Mouse (Mus musculus) midbrain, embryonic 16.5 days (tissue): ENCODE measurements around the gene Aldh16a1. TPM values are rescaled to one million over a fixed set of nuclear protein-coding genes. Genes with fewer than 3 reads are reported as not detected.

Experiments used
- ATAC-seq: fragments of 200-750 bp; cut with Nextera tagmentation; 2 replicates; pipeline ENCODE4 v1.8.0; 2017; ENCODE audit warnings: moderate TSS enrichment
- H3K27ac ChIP-seq: fragments of 300-500 bp; sonication (generic); 2 replicates; pipeline ENCODE4 v1.5.1; 2014; ENCODE audit warnings: mild to moderate bottlenecking, low read length, mixed read lengths
- H3K27me3 ChIP-seq: fragments of 300-500 bp; sonication (generic); 2 replicates; pipeline ENCODE4 v1.6.1; 2014; ENCODE audit warnings: low read depth, low read length, mixed read lengths; ENCODE audit not compliant: control insufficient read depth, insufficient read depth
- H3K36me3 ChIP-seq: fragments of 300-500 bp; sonication (generic); 2 replicates; pipeline ENCODE4 v1.6.1; 2014; ENCODE audit warnings: mild to moderate bottlenecking, low read length, moderate library complexity, mixed read lengths; ENCODE audit not compliant: control insufficient read depth, insufficient read depth
- H3K4me1 ChIP-seq: fragments of 300-500 bp; sonication (generic); 2 replicates; pipeline ENCODE4 v1.6.1; 2014; ENCODE audit warnings: mild to moderate bottlenecking, low read length, mixed read lengths; ENCODE audit not compliant: control insufficient read depth, insufficient read depth
- H3K4me2 ChIP-seq: fragments of 300-500 bp; sonication (generic); 2 replicates; pipeline ENCODE4 v1.6.1; 2014; ENCODE audit warnings: mild to moderate bottlenecking, low read length, mixed read lengths
- H3K4me3 ChIP-seq: fragments of 300-500 bp; sonication (generic); 2 replicates; pipeline ENCODE4 v1.5.1; 2014; ENCODE audit warnings: low read depth, mild to moderate bottlenecking, low read length, moderate library complexity, mixed read lengths
- H3K9ac ChIP-seq: fragments of 300-500 bp; sonication (generic); 2 replicates; pipeline ENCODE4 v1.6.1; 2014; ENCODE audit warnings: low read depth, low read length, mixed read lengths
- H3K9me3 ChIP-seq: fragments of 300-500 bp; sonication (generic); replicated peaks from 2 replicates; pipeline ENCODE4 v1.6.1; 2014; ENCODE audit warnings: mild to moderate bottlenecking, low read length, mixed read lengths; ENCODE audit not compliant: control insufficient read depth, poor library complexity, severe bottlenecking
- WGBS: fragments of 180-500 bp; shearing (Covaris S2); extraction: QIAGEN DNeasy Blood & Tissue Kit; methylation state at CpG from one replicate; pipeline ENCODE4 v1.1.7; 2014; 5-methylcytosine and 5-hydroxymethylcytosine counted together
- polyA plus RNA-seq: library from polyadenylated mRNA; unstranded; fragments of >200 nt; fragmentation: Nextera tagmentation; extraction: Ambion mirVana; gene quantifications from 2 replicates; pipeline ENCODE4 v1.2.1, GENCODE M21; 2015

Gene Aldh16a1
- polyA plus RNA-seq, 1 experiment from 2014 or later: 13.7 TPM

DNA sequence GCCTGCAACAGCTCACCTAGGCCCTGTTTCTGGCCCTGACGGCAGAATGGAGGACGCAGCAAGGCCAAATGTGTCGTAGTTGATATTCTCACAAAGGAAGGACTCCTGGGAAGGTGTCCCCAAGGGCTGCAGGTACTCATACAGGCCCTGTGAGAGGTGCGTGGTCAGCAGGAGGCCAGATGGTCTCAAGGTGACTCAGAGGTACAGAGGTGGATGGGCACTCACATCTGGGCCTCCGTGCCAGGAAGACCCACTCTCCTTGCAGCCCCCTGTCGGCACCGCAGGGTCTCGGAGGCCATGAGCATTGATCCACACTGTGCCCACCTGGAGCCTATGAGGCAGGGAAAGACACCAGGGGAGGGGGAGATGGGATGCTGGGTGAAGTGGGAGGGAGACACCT lies 8.9 kb downstream of the Aldh16a1 start:
- H3K4me3 ChIP-seq: no peak overlapping the region
- WGBS: 94% methylated on average over 8 of the region's 8 CpGs
- no peaks in the 10 kb centered on the region for H3K9me3 ChIP-seq
- no peaks in the 10 kb centered on the region for H3K4me1 ChIP-seq
- no peak overlapping the region for H3K4me2 ChIP-seq
- no peak overlapping the region for H3K27ac ChIP-seq
- ATAC-seq: no peak
- H3K36me3 ChIP-seq: peaks cover 8% of the 10 kb centered on the region; the same call in 1 of the 2 replicates
- no peak overlapping the region for H3K9ac ChIP-seq
- H3K27me3 ChIP-seq: no peaks in the 10 kb centered on the region

DNA sequence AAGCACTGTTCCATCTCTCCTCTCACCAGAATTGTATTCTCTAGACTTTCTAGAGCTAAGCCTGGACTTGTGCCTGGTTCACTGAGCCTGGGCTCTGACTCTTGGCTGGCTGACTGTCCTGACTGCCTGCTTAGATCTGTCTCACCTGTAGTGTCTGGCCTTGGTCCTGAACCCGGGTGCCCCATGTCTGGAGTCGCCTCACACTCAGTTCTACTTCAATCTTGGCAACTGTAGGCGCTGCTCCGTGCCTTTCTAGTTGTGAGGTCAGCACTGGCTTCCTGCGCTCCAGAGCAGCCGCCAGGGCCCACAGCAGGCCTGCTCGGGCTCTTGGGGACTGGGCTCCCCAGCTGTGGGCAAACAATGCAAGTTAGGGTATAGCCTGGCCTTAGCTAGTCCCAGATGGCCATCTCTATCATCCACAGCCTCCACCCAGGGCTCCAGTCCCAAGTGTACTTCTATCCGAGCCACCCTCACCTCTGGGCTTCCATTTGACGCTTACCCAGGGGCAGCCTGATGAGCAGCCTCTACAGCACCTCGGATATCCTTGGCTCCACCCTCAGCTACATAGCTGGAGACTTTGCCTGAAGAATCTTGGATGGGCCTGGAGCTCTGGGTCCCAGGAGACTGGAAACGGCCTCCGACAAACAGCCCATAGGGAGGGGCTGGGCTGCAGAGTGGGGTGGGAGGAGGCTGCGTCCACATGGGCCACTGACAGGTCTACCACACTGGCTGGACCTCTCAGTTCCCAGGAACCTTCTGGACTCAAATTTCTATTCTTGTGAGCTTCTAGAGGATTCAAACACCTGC lies 9.8 kb downstream of the Aldh16a1 start:
- H3K27me3 ChIP-seq: no peaks in the 10 kb centered on the region
- no peak overlapping the region for H3K27ac ChIP-seq
- 88% methylated on average over 13 of the region's 13 CpGs for WGBS
- no peak overlapping the region for H3K4me2 ChIP-seq
- peaks cover 8% of the 10 kb centered on the region; the same call in 1 of the 2 replicates for H3K36me3 ChIP-seq
- H3K4me3 ChIP-seq: no peak overlapping the region
- no peaks in the 10 kb centered on the region for H3K9me3 ChIP-seq
- H3K4me1 ChIP-seq: no peaks in the 10 kb centered on the region
- ATAC-seq: no peak
- H3K9ac ChIP-seq: no peak overlapping the region

DNA sequence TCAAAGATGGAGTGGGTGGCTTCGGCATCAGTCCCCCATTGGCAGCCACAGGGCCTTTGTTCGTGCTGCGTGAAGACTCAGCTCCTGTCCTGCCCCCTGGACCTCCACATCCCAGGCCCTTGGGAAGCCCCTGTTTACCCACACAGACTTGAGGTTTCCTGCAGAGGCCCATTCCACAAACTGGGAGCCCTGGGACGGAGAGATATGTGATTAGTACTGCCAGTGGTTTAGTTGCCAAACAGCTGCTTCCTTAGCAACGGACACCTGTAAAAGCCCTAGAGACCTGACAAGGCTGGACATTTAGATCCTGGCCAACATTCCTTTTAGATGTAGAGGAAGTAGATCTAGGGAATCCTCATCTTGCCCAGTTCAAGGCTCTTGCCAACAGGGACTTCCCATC lies 12.5 kb downstream of the Aldh16a1 start:
- H3K4me1 ChIP-seq: no peaks in the 10 kb centered on the region
- peaks cover 8% of the 10 kb centered on the region; the same call in 1 of the 2 replicates for H3K36me3 ChIP-seq
- no peak overlapping the region for H3K9ac ChIP-seq
- ATAC-seq: no peak
- H3K27me3 ChIP-seq: peaks cover 7% of the 10 kb centered on the region; the same call in 1 of the 2 replicates
- H3K9me3 ChIP-seq: no peaks in the 10 kb centered on the region
- 88% methylated on average over 5 of the region's 5 CpGs for WGBS
- no peak overlapping the region for H3K4me2 ChIP-seq
- no peak overlapping the region for H3K27ac ChIP-seq
- no peak overlapping the region for H3K4me3 ChIP-seq

DNA sequence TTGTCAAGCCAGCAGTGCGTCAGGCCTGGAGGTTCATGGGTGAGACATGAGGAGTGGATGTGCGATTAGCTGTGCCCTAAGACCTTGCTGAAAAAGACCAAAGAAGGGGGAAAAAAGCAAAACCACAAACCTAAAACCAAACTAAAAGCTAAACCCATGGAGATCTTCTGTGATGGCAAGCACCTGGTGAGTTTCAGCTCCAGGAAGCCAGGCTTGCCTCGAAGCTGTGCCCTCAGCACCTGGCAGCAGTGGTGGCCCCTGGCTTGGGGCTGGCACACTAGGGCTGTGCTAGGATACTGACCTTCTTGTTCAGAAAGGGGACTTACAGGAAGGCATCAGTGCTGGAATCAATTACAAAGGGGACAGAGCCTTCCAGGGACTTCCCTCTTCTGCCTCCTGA lies 13.1 kb downstream of the Aldh16a1 start:
- Histone ChIP-seq H3K4me3 (no peak overlapping the region), H3K9me3 (no peaks in the 10 kb centered on the region), H3K27me3 (peaks cover 7% of the 10 kb centered on the region; the same call in 1 of the 2 replicates), H3K36me3 (peaks cover 8% of the 10 kb centered on the region; the same call in 1 of the 2 replicates), H3K4me2 (no peak overlapping the region), H3K4me1 (no peaks in the 10 kb centered on the region; the same call in 1 of the 2 replicates), H3K27ac (no peak overlapping the region), H3K9ac (no peak overlapping the region)
- WGBS: 91% methylated on average over 3 of the region's 3 CpGs
- no peak for ATAC-seq

DNA sequence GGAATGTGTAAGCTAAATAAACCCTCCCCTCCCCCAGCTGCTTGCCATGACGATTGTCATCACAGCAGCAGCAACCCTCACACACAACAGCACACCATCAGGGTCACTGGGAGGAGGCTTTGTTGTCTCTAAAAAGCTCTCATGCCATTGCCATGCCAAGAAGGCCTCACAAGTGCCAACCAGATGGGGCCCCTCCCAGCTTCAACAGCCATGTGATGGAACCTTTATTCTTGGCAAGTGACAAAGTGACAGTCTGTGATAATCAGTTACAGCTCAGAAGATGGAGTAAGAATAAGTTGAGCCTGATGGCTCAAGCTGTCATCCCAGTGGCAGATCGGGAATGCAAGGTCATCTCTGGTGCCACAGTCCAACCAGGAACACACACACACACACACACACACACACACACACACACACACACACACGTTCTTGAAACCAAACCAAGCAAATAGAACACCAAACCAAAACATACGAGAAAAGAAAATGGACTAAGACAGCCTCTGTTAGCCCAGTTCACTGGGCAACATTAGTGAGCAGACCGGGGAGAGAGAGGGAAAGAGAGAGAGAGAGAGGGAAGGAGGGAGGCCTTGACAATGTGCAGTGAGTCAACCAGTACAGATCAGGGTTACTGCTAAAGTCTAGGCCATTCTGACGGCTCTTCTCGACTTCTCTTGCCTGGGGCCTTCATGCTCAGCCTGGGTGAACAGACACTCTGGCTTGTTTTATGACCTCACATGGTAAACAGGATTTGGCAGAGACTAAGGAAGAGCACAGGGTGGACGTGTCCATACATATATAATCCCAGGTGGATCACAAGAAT lies 14.3 kb downstream of the Aldh16a1 start:
- Histone ChIP-seq H3K27me3 (peaks cover 14% of the 10 kb centered on the region), H3K9ac (no peak overlapping the region), H3K4me1 (peaks cover 4% of the 10 kb centered on the region; the same call in 1 of the 2 replicates), H3K4me2 (no peak overlapping the region), H3K27ac (no peak overlapping the region), H3K4me3 (no peak overlapping the region), H3K36me3 (peaks cover 6% of the 10 kb centered on the region; the same call in 1 of the 2 replicates), H3K9me3 (no peaks in the 10 kb centered on the region)
- whole genome bisulfite sequencing: 82% methylated on average over 8 of the region's 8 CpGs
- ATAC-seq: no peak

DNA sequence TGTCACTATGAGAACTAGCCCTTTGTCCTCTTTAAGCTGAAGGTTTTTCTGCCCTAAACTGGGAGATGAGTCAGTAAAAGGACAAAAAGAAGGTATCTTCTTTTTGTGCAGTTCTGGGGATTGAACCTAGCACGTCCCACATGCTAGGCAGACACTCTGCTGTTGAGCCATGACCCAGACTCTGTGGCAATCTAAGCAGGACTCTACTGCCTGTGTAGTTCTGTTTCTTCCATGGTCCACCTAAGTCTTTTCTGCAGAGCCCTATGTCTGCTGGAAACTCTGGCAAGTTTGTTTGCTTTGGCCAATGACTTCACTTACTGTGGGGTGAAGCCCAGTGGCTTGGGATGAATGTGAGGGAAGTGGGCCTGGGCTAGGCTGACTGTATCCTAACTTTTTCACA lies 16.0 kb downstream of the Aldh16a1 start:
- no peak for ATAC-seq
- no peak overlapping the region for H3K4me3 ChIP-seq
- H3K4me2 ChIP-seq: no peak overlapping the region
- H3K9me3 ChIP-seq: no peaks in the 10 kb centered on the region; the same call in 1 of the 2 replicates
- H3K27me3 ChIP-seq: peaks cover 14% of the 10 kb centered on the region
- H3K4me1 ChIP-seq: peaks cover 4% of the 10 kb centered on the region; the same call in 1 of the 2 replicates
- no peak overlapping the region for H3K27ac ChIP-seq
- 0 out of 2 replicates have a peak, but pooled peaks cover 2% of the 10 kb centered on the region for H3K36me3 ChIP-seq
- WGBS: 65% methylated on average over 1 of the region's 1 CpGs
- no peak overlapping the region for H3K9ac ChIP-seq

DNA sequence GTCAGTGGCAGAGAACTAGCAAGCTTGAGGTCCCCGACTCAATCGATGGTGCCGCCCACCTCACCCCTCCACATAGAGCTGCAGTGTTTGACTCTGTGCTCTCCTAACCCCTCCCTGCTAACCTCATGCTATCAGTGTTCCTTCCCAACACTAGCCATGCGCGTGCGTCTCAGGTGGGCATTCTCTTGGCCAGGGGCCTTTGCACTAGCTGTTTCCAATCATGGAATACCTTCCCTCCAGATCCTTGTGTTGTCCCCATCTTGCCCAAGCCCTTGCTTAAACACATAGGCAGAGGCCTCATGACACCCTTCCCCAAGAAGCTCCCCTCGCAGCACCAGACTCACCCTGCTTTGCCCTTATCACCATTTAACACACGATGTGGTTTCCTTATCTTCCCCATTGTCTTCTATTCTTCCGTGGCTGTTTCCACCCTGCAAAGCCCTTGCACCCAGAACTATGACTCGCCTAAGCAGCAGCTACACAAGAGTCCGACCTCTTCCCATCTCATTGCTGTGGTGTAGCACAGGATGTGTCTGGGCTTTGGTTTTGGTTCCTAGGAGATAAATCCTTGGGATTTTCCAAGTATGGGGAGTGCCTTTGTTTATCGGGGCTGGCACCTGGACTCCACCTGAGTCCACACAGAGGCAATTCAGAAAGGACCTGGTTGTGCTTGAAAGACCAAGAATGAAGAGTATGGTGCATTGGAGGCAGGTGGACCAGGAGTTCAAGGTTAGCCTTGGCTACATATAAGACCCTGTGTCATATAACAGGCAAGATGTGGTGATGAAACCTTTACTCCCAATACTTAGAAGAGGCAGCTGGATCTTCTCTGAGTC lies 17.0 kb downstream of the Aldh16a1 start:
- no peak for ATAC-seq
- WGBS: 83% methylated on average over 12 of the region's 12 CpGs
- no peaks in the 10 kb centered on the region; the same call in 1 of the 2 replicates for H3K9me3 ChIP-seq
- H3K27ac ChIP-seq: no peak overlapping the region
- H3K4me2 ChIP-seq: no peak overlapping the region
- H3K27me3 ChIP-seq: peaks cover 14% of the 10 kb centered on the region
- peaks cover 4% of the 10 kb centered on the region; the same call in 1 of the 2 replicates for H3K4me1 ChIP-seq
- H3K36me3 ChIP-seq: no peaks in the 10 kb centered on the region
- no peak overlapping the region for H3K9ac ChIP-seq
- no peak overlapping the region for H3K4me3 ChIP-seq

DNA sequence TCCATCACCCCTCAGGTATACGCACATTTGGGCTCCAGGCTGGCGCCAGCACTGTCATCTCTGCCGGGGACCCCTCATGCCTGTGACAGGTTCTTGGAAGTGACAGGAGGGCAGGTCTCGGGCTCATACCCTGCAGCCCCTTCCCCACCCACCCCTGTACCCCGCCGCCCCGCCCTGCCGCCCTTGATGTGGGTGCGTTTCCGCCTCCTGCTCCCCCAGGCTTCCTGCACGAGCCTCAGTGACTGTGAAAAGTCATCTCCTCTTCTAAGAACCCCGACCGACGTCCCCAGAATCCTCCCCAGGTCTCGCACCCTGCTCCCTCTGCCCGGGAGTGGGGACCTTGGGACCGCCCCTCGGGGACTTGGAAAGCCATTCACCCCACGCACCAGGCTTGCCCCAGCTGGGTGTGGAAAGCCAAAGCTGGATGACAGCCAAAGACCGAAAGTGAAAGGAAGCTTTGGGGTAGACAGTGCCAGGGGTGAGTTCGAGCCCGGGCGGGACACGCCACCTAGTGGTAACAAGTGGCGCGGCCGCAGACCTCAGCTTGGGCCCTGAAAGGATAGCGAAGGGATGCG lies 18.3 kb downstream of the Aldh16a1 start, which contains the start of the genes Gm45713 and Flt3l:
Gene Gm45713 (minus strand): TSS at position 239 of the 575 bp plus-strand sequence.
Gene Flt3l (minus strand): TSS at position 440 of the 575 bp plus-strand sequence.
- Histone ChIP-seq H3K36me3 (no peaks in the 10 kb centered on the region), H3K27me3 (peaks cover 14% of the 10 kb centered on the region), H3K27ac (no peak within 1 kb of the TSS), H3K9ac (peak within 1 kb of the TSS; percentile 68), H3K4me2 (peak within 1 kb of the TSS; percentile 68), H3K4me1 (peaks cover 4% of the 10 kb centered on the region; the same call in 1 of the 2 replicates), H3K9me3 (no peaks in the 10 kb centered on the region; the same call in 1 of the 2 replicates), H3K4me3 (peak within 1 kb of the TSS; percentile 41)
- WGBS: 6% methylated on average over 29 of the region's 29 CpGs
- peak; percentile 77 for ATAC-seq
